Mouse (Mus musculus): ENCODE data around the gene Efna5. TPM values are rescaled to one million over a fixed set of nuclear protein-coding genes. Genes with fewer than 3 reads are reported as not detected.

The Efna5 gene
- polyA plus RNA-seq, 1 experiment from 2014 or later = 20.2 TPM

GRCm38 (mm10) chr17:62881791-62882725 is 941 bp upstream of the Efna5 start:
- under 1% methylated on average over 58 of the region's 58 CpGs for whole genome bisulfite sequencing
- H3K27ac ChIP-seq (ENCODE audit: low read length) = peak overlapping the region; percentile 84
- ATAC-seq = peak; percentile 39

GRCm38 (mm10) chr17:62880311-62881175 is 574 bp downstream of the Efna5 start:
- Histone ChIP-seq H3K9me3 (ENCODE audit: control insufficient read depth, low read length) (no peaks in the 10 kb centered on the region), H3K9ac (ENCODE audit: low read depth, low read length) (peak overlapping the region; percentile 84), H3K27ac (ENCODE audit: low read length) (peak overlapping the region; percentile 84), H3K4me3 (ENCODE audit: low read length) (peak overlapping the region; percentile 81), H3K4me1 (ENCODE audit: control insufficient read depth, insufficient read depth, low read length) (0 out of 2 replicates have a peak, but pooled peaks cover 6% of the 10 kb centered on the region), H3K27me3 (replicated peaks; ENCODE audit: control insufficient read depth, insufficient read depth, low read length) (no peaks in the 10 kb centered on the region), H3K36me3 (ENCODE audit: control insufficient read depth, insufficient read depth, low read length) (no peaks in the 10 kb centered on the region), H3K4me2 (ENCODE audit: low read depth, low read length) (peak overlapping the region; percentile 92)
- ATAC-seq = peak; percentile 9; the same call in 1 of the 2 replicates
- under 1% methylated on average over 81 of the region's 82 CpGs for WGBS

More at GRCm38 (mm10) chr17:62881791-62882725, 941 bp upstream of the Efna5 start:
- 0 out of 2 replicates have a peak, but pooled peaks cover 6% of the 10 kb centered on the region for H3K4me1 ChIP-seq (ENCODE audit: control insufficient read depth, insufficient read depth, low read length)
- peak overlapping the region; percentile 92 for H3K4me2 ChIP-seq (ENCODE audit: low read depth, low read length)
- no peaks in the 10 kb centered on the region for H3K27me3 ChIP-seq (replicated peaks; ENCODE audit: control insufficient read depth, insufficient read depth, low read length)
- peak overlapping the region; percentile 81 for H3K4me3 ChIP-seq (ENCODE audit: low read length)
- H3K9me3 ChIP-seq (ENCODE audit: control insufficient read depth, low read length) = no peaks in the 10 kb centered on the region
- peak overlapping the region; percentile 84 for H3K9ac ChIP-seq (ENCODE audit: low read depth, low read length)
- no peaks in the 10 kb centered on the region for H3K36me3 ChIP-seq (ENCODE audit: control insufficient read depth, insufficient read depth, low read length)

- Histone ChIP-seq H3K9ac (ENCODE audit: low read depth, low read length) (peak overlapping the region; percentile 84), H3K9me3 (ENCODE audit: control insufficient read depth, low read length) (no peaks in the 10 kb centered on the region), H3K4me3 (ENCODE audit: low read length) (peak overlapping the region; percentile 81), H3K4me1 (ENCODE audit: control insufficient read depth, insufficient read depth, low read length) (peaks cover 8% of the 10 kb centered on the region; the same call in 1 of the 2 replicates), H3K36me3 (ENCODE audit: control insufficient read depth, insufficient read depth, low read length) (no peaks in the 10 kb centered on the region), H3K27me3 (replicated peaks; ENCODE audit: control insufficient read depth, insufficient read depth, low read length) (no peaks in the 10 kb centered on the region), H3K27ac (ENCODE audit: low read length) (peak overlapping the region; percentile 23), H3K4me2 (ENCODE audit: low read depth, low read length) (peak overlapping the region; percentile 92)
- WGBS = under 1% methylated on average over 45 of the region's 45 CpGs
- ATAC-seq = no peak
Observed at GRCm38 (mm10) chr17:62879526-62880310, 1.4 kb downstream of the Efna5 start.

- Histone ChIP-seq H3K4me3 (ENCODE audit: low read length) (no peak overlapping the region), H3K4me2 (ENCODE audit: low read depth, low read length) (no peak overlapping the region), H3K36me3 (ENCODE audit: control insufficient read depth, insufficient read depth, low read length) (no peaks in the 10 kb centered on the region), H3K9me3 (ENCODE audit: control insufficient read depth, low read length) (no peaks in the 10 kb centered on the region), H3K27ac (ENCODE audit: low read length) (no peak overlapping the region), H3K4me1 (ENCODE audit: control insufficient read depth, insufficient read depth, low read length) (peaks cover 8% of the 10 kb centered on the region; the same call in 1 of the 2 replicates), H3K27me3 (replicated peaks; ENCODE audit: control insufficient read depth, insufficient read depth, low read length) (no peaks in the 10 kb centered on the region), H3K9ac (ENCODE audit: low read depth, low read length) (no peak overlapping the region)
- 18% methylated on average over 3 of the region's 3 CpGs for WGBS
- no peak for ATAC-seq
Observed at GRCm38 (mm10) chr17:62875727-62876126, 5.4 kb downstream of the Efna5 start.

- Histone ChIP-seq H3K4me2 (ENCODE audit: low read depth, low read length) (no peak overlapping the region), H3K27ac (ENCODE audit: low read length) (no peak overlapping the region), H3K4me3 (ENCODE audit: low read length) (no peak overlapping the region), H3K4me1 (ENCODE audit: control insufficient read depth, insufficient read depth, low read length) (peaks cover 3% of the 10 kb centered on the region; the same call in 1 of the 2 replicates), H3K9me3 (ENCODE audit: control insufficient read depth, low read length) (no peaks in the 10 kb centered on the region), H3K36me3 (ENCODE audit: control insufficient read depth, insufficient read depth, low read length) (no peaks in the 10 kb centered on the region), H3K27me3 (replicated peaks; ENCODE audit: control insufficient read depth, insufficient read depth, low read length) (no peaks in the 10 kb centered on the region), H3K9ac (ENCODE audit: low read depth, low read length) (no peak overlapping the region)
- 56% methylated on average over 3 of the region's 3 CpGs for WGBS
- no peak for ATAC-seq
Observed at GRCm38 (mm10) chr17:62871928-62872327, 9.2 kb downstream of the Efna5 start.

- 72% methylated on average over 5 of the region's 5 CpGs for WGBS
- Histone ChIP-seq H3K27ac (ENCODE audit: low read length) (no peak overlapping the region), H3K4me3 (ENCODE audit: low read length) (no peak overlapping the region), H3K4me2 (ENCODE audit: low read depth, low read length) (no peak overlapping the region), H3K27me3 (replicated peaks; ENCODE audit: control insufficient read depth, insufficient read depth, low read length) (no peaks in the 10 kb centered on the region), H3K9ac (ENCODE audit: low read depth, low read length) (no peak overlapping the region), H3K4me1 (ENCODE audit: control insufficient read depth, insufficient read depth, low read length) (peaks cover 3% of the 10 kb centered on the region; the same call in 1 of the 2 replicates), H3K36me3 (ENCODE audit: control insufficient read depth, insufficient read depth, low read length) (no peaks in the 10 kb centered on the region), H3K9me3 (ENCODE audit: control insufficient read depth, low read length) (no peaks in the 10 kb centered on the region)
- no peak for ATAC-seq
Observed at GRCm38 (mm10) chr17:62871191-62871590, 9.9 kb downstream of the Efna5 start.

GRCm38 (mm10) chr17:62870446-62870845 is 10.7 kb downstream of the Efna5 start:
- no peaks in the 10 kb centered on the region for H3K36me3 ChIP-seq (ENCODE audit: control insufficient read depth, insufficient read depth, low read length)
- H3K27me3 ChIP-seq (replicated peaks; ENCODE audit: control insufficient read depth, insufficient read depth, low read length) = no peaks in the 10 kb centered on the region
- peaks cover 3% of the 10 kb centered on the region; the same call in 1 of the 2 replicates for H3K4me1 ChIP-seq (ENCODE audit: control insufficient read depth, insufficient read depth, low read length)
- H3K9ac ChIP-seq (ENCODE audit: low read depth, low read length) = no peak overlapping the region
- H3K9me3 ChIP-seq (ENCODE audit: control insufficient read depth, low read length) = no peaks in the 10 kb centered on the region
- H3K4me2 ChIP-seq (ENCODE audit: low read depth, low read length) = no peak overlapping the region
- no peak for ATAC-seq
- no peak overlapping the region for H3K27ac ChIP-seq (ENCODE audit: low read length)
- H3K4me3 ChIP-seq (ENCODE audit: low read length) = no peak overlapping the region
- WGBS = 81% methylated on average over 5 of the region's 5 CpGs

GRCm38 (mm10) chr17:62864966-62865365 is 16.2 kb downstream of the Efna5 start:
- no peak overlapping the region for H3K4me2 ChIP-seq (ENCODE audit: low read depth, low read length)
- H3K9ac ChIP-seq (ENCODE audit: low read depth, low read length) = no peak overlapping the region
- no peaks in the 10 kb centered on the region for H3K36me3 ChIP-seq (ENCODE audit: control insufficient read depth, insufficient read depth, low read length)
- H3K4me1 ChIP-seq (ENCODE audit: control insufficient read depth, insufficient read depth, low read length) = peaks cover 12% of the 10 kb centered on the region; the same call in 1 of the 2 replicates
- H3K4me3 ChIP-seq (ENCODE audit: low read length) = no peak overlapping the region
- WGBS = 91% methylated on average over 8 of the region's 8 CpGs
- no peaks in the 10 kb centered on the region for H3K27me3 ChIP-seq (replicated peaks; ENCODE audit: control insufficient read depth, insufficient read depth, low read length)
- H3K9me3 ChIP-seq (ENCODE audit: control insufficient read depth, low read length) = no peaks in the 10 kb centered on the region
- H3K27ac ChIP-seq (ENCODE audit: low read length) = no peak overlapping the region
- ATAC-seq = no peak
